Mouse (Mus musculus): ENCODE measurements around the gene Mapkapk2. TPM values are rescaled to one million over a fixed set of nuclear protein-coding genes. Genes with fewer than 3 reads are reported as not detected.

The Mapkapk2 gene
- polyA plus RNA-seq, 1 experiment, result 35.8 TPM

- Histone ChIP-seq H3K27ac (ENCODE audit: insufficient read depth, low read length) (no peak overlapping the region), H3K27me3 (ENCODE audit: control insufficient read depth, insufficient read depth, low read length) (no peaks in the 10 kb centered on the region), H3K4me3 (replicated peaks; ENCODE audit: insufficient read depth, low read depth, low read length) (no peak overlapping the region), H3K4me1 (ENCODE audit: control insufficient read depth, insufficient read depth, low read length) (no peaks in the 10 kb centered on the region)
- WGBS, result 72% methylated on average over 10 of the region's 10 CpGs
- TF ChIP-seq CTCF (IDR thresholded peaks at IDR 0.05; ENCODE audit: borderline replicate concordance, insufficient read depth, low read depth, low read length) (no peak), POLR2A (IDR thresholded peaks at IDR 0.05; ENCODE audit: borderline replicate concordance, insufficient read depth, low read length) (no peak)
- no peak for DNase-seq
Observed at GRCm38 (mm10) chr1:131107575-131108308, 10.1 kb upstream of the Mapkapk2 start.

- 85% methylated on average over 10 of the region's 10 CpGs for WGBS
- H3K4me3 ChIP-seq (replicated peaks; ENCODE audit: insufficient read depth, low read depth, low read length), result no peak overlapping the region
- TF ChIP-seq POLR2A (IDR thresholded peaks at IDR 0.05; ENCODE audit: borderline replicate concordance, insufficient read depth, low read length) (no peak), CTCF (IDR thresholded peaks at IDR 0.05; ENCODE audit: borderline replicate concordance, insufficient read depth, low read depth, low read length) (no peak)
- no peak for DNase-seq
- no peak overlapping the region for H3K27ac ChIP-seq (ENCODE audit: insufficient read depth, low read length)
- H3K27me3 ChIP-seq (ENCODE audit: control insufficient read depth, insufficient read depth, low read length), result no peaks in the 10 kb centered on the region
- H3K4me1 ChIP-seq (ENCODE audit: control insufficient read depth, insufficient read depth, low read length), result no peaks in the 10 kb centered on the region
Observed at GRCm38 (mm10) chr1:131103776-131104424, 6.3 kb upstream of the Mapkapk2 start.

GRCm38 (mm10) chr1:131100808-131101207 lies 3.2 kb upstream of the Mapkapk2 start:
- no peak overlapping the region for H3K4me3 ChIP-seq (replicated peaks; ENCODE audit: insufficient read depth, low read depth, low read length)
- no peak for DNase-seq
- TF ChIP-seq CTCF (IDR thresholded peaks at IDR 0.05; ENCODE audit: borderline replicate concordance, insufficient read depth, low read depth, low read length), result no peak
- WGBS, result 89% methylated on average over 1 of the region's 1 CpGs
- H3K27ac ChIP-seq (ENCODE audit: insufficient read depth, low read length), result no peak overlapping the region
- no peaks in the 10 kb centered on the region for H3K27me3 ChIP-seq (ENCODE audit: control insufficient read depth, insufficient read depth, low read length)
- 0 out of 2 replicates have a peak, but pooled peaks cover 3% of the 10 kb centered on the region for H3K4me1 ChIP-seq (ENCODE audit: control insufficient read depth, insufficient read depth, low read length)

GRCm38 (mm10) chr1:131096803-131097699 lies 575 bp downstream of the Mapkapk2 start:
- Histone ChIP-seq H3K4me1 (ENCODE audit: control insufficient read depth, insufficient read depth, low read length) (peaks cover 3% of the 10 kb centered on the region; the same call in 1 of the 2 replicates), H3K27me3 (ENCODE audit: control insufficient read depth, insufficient read depth, low read length) (no peaks in the 10 kb centered on the region), H3K4me3 (replicated peaks; ENCODE audit: insufficient read depth, low read depth, low read length) (peak overlapping the region; percentile 99), H3K27ac (ENCODE audit: insufficient read depth, low read length) (peak overlapping the region; percentile 5; the same call in 1 of the 2 replicates)
- peak; percentile 44 to 62 for DNase-seq
- no peak for TF ChIP-seq POLR2A (IDR thresholded peaks at IDR 0.05; ENCODE audit: borderline replicate concordance, insufficient read depth, low read length)
- no peak for TF ChIP-seq CTCF (IDR thresholded peaks at IDR 0.05; ENCODE audit: borderline replicate concordance, insufficient read depth, low read depth, low read length)
- under 1% methylated on average over 97 of the region's 98 CpGs for WGBS

GRCm38 (mm10) chr1:131096132-131096695 lies 1.4 kb downstream of the Mapkapk2 start:
- TF ChIP-seq CTCF (IDR thresholded peaks at IDR 0.05; ENCODE audit: borderline replicate concordance, insufficient read depth, low read depth, low read length), result no peak
- no peak for TF ChIP-seq POLR2A (IDR thresholded peaks at IDR 0.05; ENCODE audit: borderline replicate concordance, insufficient read depth, low read length)
- WGBS, result 58% methylated on average over 9 of the region's 9 CpGs
- Histone ChIP-seq H3K4me3 (replicated peaks; ENCODE audit: insufficient read depth, low read depth, low read length) (peak overlapping the region; percentile 99), H3K27me3 (ENCODE audit: control insufficient read depth, insufficient read depth, low read length) (no peaks in the 10 kb centered on the region), H3K27ac (ENCODE audit: insufficient read depth, low read length) (no peak overlapping the region), H3K4me1 (ENCODE audit: control insufficient read depth, insufficient read depth, low read length) (peaks cover 3% of the 10 kb centered on the region; the same call in 1 of the 2 replicates)
- no peak for DNase-seq

GRCm38 (mm10) chr1:131095574-131095973 lies 2.1 kb downstream of the Mapkapk2 start:
- no peaks in the 10 kb centered on the region for H3K27me3 ChIP-seq (ENCODE audit: control insufficient read depth, insufficient read depth, low read length)
- no peak overlapping the region for H3K27ac ChIP-seq (ENCODE audit: insufficient read depth, low read length)
- WGBS, result 58% methylated on average over 8 of the region's 8 CpGs
- H3K4me1 ChIP-seq (ENCODE audit: control insufficient read depth, insufficient read depth, low read length), result peaks cover 7% of the 10 kb centered on the region; the same call in 1 of the 2 replicates
- no peak for DNase-seq
- TF ChIP-seq CTCF (IDR thresholded peaks at IDR 0.05; ENCODE audit: borderline replicate concordance, insufficient read depth, low read depth, low read length) (no peak), POLR2A (IDR thresholded peaks at IDR 0.05; ENCODE audit: borderline replicate concordance, insufficient read depth, low read length) (no peak)
- H3K4me3 ChIP-seq (replicated peaks; ENCODE audit: insufficient read depth, low read depth, low read length), result no peak overlapping the region

- WGBS, result 83% methylated on average over 8 of the region's 8 CpGs
- DNase-seq, result no peak
- Histone ChIP-seq H3K4me3 (replicated peaks; ENCODE audit: insufficient read depth, low read depth, low read length) (no peak overlapping the region), H3K27ac (ENCODE audit: insufficient read depth, low read length) (no peak overlapping the region), H3K4me1 (ENCODE audit: control insufficient read depth, insufficient read depth, low read length) (peaks cover 17% of the 10 kb centered on the region), H3K27me3 (ENCODE audit: control insufficient read depth, insufficient read depth, low read length) (no peaks in the 10 kb centered on the region)
- TF ChIP-seq POLR2A (IDR thresholded peaks at IDR 0.05; ENCODE audit: borderline replicate concordance, insufficient read depth, low read length) (no peak), CTCF (IDR thresholded peaks at IDR 0.05; ENCODE audit: borderline replicate concordance, insufficient read depth, low read depth, low read length) (no peak)
Observed at GRCm38 (mm10) chr1:131093889-131094288, 3.7 kb downstream of the Mapkapk2 start.
